Mouse (Mus musculus): ENCODE data around the gene Ebf1.

DNA sequence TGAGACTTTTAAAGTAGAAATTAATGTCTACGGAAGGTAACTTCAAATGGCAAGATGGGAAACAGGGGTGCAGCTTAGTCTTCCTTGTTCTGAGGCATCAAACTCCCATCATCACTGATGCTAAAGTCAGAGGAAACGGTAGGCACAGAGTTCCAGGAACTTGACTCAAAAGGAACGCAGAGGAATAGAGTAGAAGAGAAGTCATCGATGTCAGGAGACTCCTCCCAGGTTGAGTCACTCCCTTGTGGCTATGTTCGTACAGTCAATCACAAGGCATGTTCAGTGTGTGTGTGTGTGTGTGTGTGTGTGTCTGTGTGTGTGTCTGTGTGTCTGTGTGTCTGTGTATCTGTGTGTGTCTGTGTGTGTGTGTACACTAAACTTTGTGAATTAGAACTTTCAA lies 108.6 kb downstream of the Ebf1 start:
- no peak for TF ChIP-seq CTCF (IDR thresholded peaks at IDR 0.05; ENCODE audit: low read depth)
- no peak for TF ChIP-seq EP300 (optimal IDR thresholded peaks at IDR 0.05)

Measured in stomach, postnatal 0 days (tissue).